Mouse (Mus musculus) E14TG2a.4 (cell line): ENCODE data around the gene Kif21b.

ENCODE experiments used
- CTCF ChIP-seq: conservative IDR thresholded peaks from 2 replicates; pipeline ENCODE4 v1.5.1; 2014; ENCODE audit warnings: low read length
- NANOG ChIP-seq: IDR thresholded peaks from 2 replicates; pipeline ENCODE4 v1.6.1; 2014; ENCODE audit warnings: borderline replicate concordance, low read length, mixed read lengths
- POU5F1 ChIP-seq: IDR thresholded peaks from 2 replicates; pipeline ENCODE4 v1.6.1; 2014; ENCODE audit warnings: low read length, borderline replicate concordance

GRCm38 (mm10) chr1:136165436-136165835 lies 34.2 kb downstream of the Kif21b start:
- TF ChIP-seq CTCF = no peak
- TF ChIP-seq NANOG = no peak
- TF ChIP-seq POU5F1 = no peak
